Mouse (Mus musculus) midbrain, embryonic 15.5 days (tissue): Measurements from ENCODE around the gene Zfp790. TPM values are rescaled to one million over a fixed set of nuclear protein-coding genes. Genes with fewer than 3 reads are reported as not detected.
A peak's percentile ranks its signal among the peaks of the same experiment; 100 is the strongest.

Experiments used
- ATAC-seq: fragments of 200-750 bp; cut with Nextera tagmentation; replicated peaks from 2 replicates; pipeline ENCODE4 v1.8.0; 2017; ENCODE audit warnings: moderate TSS enrichment
- H3K27ac ChIP-seq: fragments of 300-500 bp; sonication (generic); 2 replicates; pipeline ENCODE4 v1.5.1; 2015; ENCODE audit warnings: mild to moderate bottlenecking, inconsistent platforms
- H3K27me3 ChIP-seq: fragments of 300-500 bp; sonication (generic); replicated peaks from 2 replicates; pipeline ENCODE4 v1.6.1; 2015; ENCODE audit warnings: inconsistent platforms
- H3K36me3 ChIP-seq: fragments of 300-500 bp; sonication (generic); replicated peaks from 2 replicates; pipeline ENCODE4 v1.6.1; 2015; ENCODE audit warnings: inconsistent platforms
- H3K4me1 ChIP-seq: fragments of 300-500 bp; sonication (generic); 2 replicates; pipeline ENCODE4 v1.6.1; 2015; ENCODE audit warnings: inconsistent platforms
- H3K4me2 ChIP-seq: fragments of 300-500 bp; sonication (generic); 2 replicates; pipeline ENCODE4 v1.6.1; 2015; ENCODE audit warnings: inconsistent platforms, mild to moderate bottlenecking, moderate library complexity
- H3K4me3 ChIP-seq: fragments of 300-500 bp; sonication (generic); 2 replicates; pipeline ENCODE4 v1.5.1; 2015; ENCODE audit warnings: mild to moderate bottlenecking, inconsistent platforms
- H3K9ac ChIP-seq: fragments of 300-500 bp; sonication (generic); 2 replicates; pipeline ENCODE4 v1.6.1; 2015; ENCODE audit warnings: mild to moderate bottlenecking, inconsistent platforms
- H3K9me3 ChIP-seq: fragments of 300-500 bp; sonication (generic); 2 replicates; pipeline ENCODE4 v1.6.1; 2016; ENCODE audit warnings: inconsistent platforms
- WGBS: fragments of 180-500 bp; shearing (Covaris S2); methylation state at CpG from one replicate; pipeline ENCODE4 v1.1.7; 2015; ENCODE audit warnings: mixed read lengths; 5-methylcytosine and 5-hydroxymethylcytosine counted together
- polyA plus RNA-seq: library from polyadenylated mRNA; unstranded; fragments of >200 nt; fragmentation: Nextera tagmentation; extraction: Ambion mirVana; gene quantifications from 2 replicates; pipeline ENCODE4 v1.2.1, GENCODE M21; 2015

Gene Zfp790
- 29.2 and 30.1 TPM in 2 replicates for polyA plus RNA-seq

- WGBS, result 0% methylated on average over 26 of the region's 26 CpGs
- peak; percentile 95 for ATAC-seq
- peak within 1 kb of the TSS; percentile 73 for H3K4me3 ChIP-seq
- no peaks in the 10 kb centered on the region for H3K36me3 ChIP-seq
- H3K4me1 ChIP-seq, result peaks cover 47% of the 10 kb centered on the region
- H3K27me3 ChIP-seq, result no peaks in the 10 kb centered on the region
- peak within 1 kb of the TSS; percentile 88 for H3K27ac ChIP-seq
- H3K4me2 ChIP-seq, result peak within 1 kb of the TSS; percentile 69
- peak within 1 kb of the TSS; percentile 73 for H3K9ac ChIP-seq
- no peaks in the 10 kb centered on the region for H3K9me3 ChIP-seq
Observed at GRCm38 (mm10) chr7:29815910-29816429, at the start of gene Zfp790. Zfp790 (plus strand) TSS chr7:29816114.

- Histone ChIP-seq H3K4me1 (peaks cover 32% of the 10 kb centered on the region), H3K36me3 (0 out of 2 replicates have a peak, but pooled peaks cover 3% of the 10 kb centered on the region), H3K27me3 (no peaks in the 10 kb centered on the region), H3K27ac (peak overlapping the region; percentile 83), H3K4me3 (peak overlapping the region; percentile 66), H3K9ac (peak overlapping the region; percentile 44), H3K4me2 (peak overlapping the region; percentile 81), H3K9me3 (no peaks in the 10 kb centered on the region)
- 1% methylated on average over 15 of the region's 15 CpGs for WGBS
- ATAC-seq, result peak; percentile 48
Observed at GRCm38 (mm10) chr7:29767058-29767686, 48.7 kb upstream of the Zfp790 start.

- peak; percentile 95 for ATAC-seq
- no peaks in the 10 kb centered on the region for H3K9me3 ChIP-seq
- H3K4me3 ChIP-seq, result peak within 1 kb of the TSS; percentile 66
- no peaks in the 10 kb centered on the region for H3K27me3 ChIP-seq
- peak within 1 kb of the TSS; percentile 59 for H3K9ac ChIP-seq
- H3K4me2 ChIP-seq, result peak within 1 kb of the TSS; percentile 81
- WGBS, result under 1% methylated on average over 32 of the region's 32 CpGs
- peaks cover 32% of the 10 kb centered on the region for H3K4me1 ChIP-seq
- H3K36me3 ChIP-seq, result peaks cover 10% of the 10 kb centered on the region; the same call in 1 of the 2 replicates
- peak within 1 kb of the TSS; percentile 83 for H3K27ac ChIP-seq
Observed at GRCm38 (mm10) chr7:29768090-29768900, 47.6 kb upstream of the Zfp790 start, which contains the start of gene Zfp84. Zfp84 (plus strand) TSS chr7:29768552.

GRCm38 (mm10) chr7:29768980-29769379 is 46.9 kb upstream of the Zfp790 start:
- ATAC-seq, result no peak
- Histone ChIP-seq H3K27ac (peak overlapping the region; percentile 72), H3K4me2 (peak overlapping the region; percentile 81), H3K27me3 (no peaks in the 10 kb centered on the region), H3K9me3 (no peaks in the 10 kb centered on the region), H3K36me3 (peaks cover 14% of the 10 kb centered on the region; the same call in 1 of the 2 replicates), H3K9ac (peak overlapping the region; percentile 59), H3K4me3 (peak overlapping the region; percentile 66), H3K4me1 (peaks cover 32% of the 10 kb centered on the region)
- WGBS, result 8% methylated on average over 10 of the region's 10 CpGs

GRCm38 (mm10) chr7:29773503-29773902 is 42.4 kb upstream of the Zfp790 start:
- peaks cover 21% of the 10 kb centered on the region for H3K4me1 ChIP-seq
- H3K9ac ChIP-seq, result no peak overlapping the region
- no peak overlapping the region for H3K4me3 ChIP-seq
- peaks cover 54% of the 10 kb centered on the region for H3K36me3 ChIP-seq
- ATAC-seq, result no peak
- H3K27ac ChIP-seq, result no peak overlapping the region
- H3K27me3 ChIP-seq, result no peaks in the 10 kb centered on the region
- H3K4me2 ChIP-seq, result no peak overlapping the region
- WGBS, result 89% methylated on average over 7 of the region's 7 CpGs
- H3K9me3 ChIP-seq, result no peaks in the 10 kb centered on the region

GRCm38 (mm10) chr7:29774371-29774770 is 41.5 kb upstream of the Zfp790 start:
- peaks cover 61% of the 10 kb centered on the region for H3K36me3 ChIP-seq

GRCm38 (mm10) chr7:29776568-29776967 is 39.3 kb upstream of the Zfp790 start:
- ATAC-seq, result no peak
- Histone ChIP-seq H3K4me1 (no peaks in the 10 kb centered on the region), H3K4me2 (no peak overlapping the region), H3K9me3 (no peaks in the 10 kb centered on the region), H3K27me3 (no peaks in the 10 kb centered on the region), H3K36me3 (peaks cover 61% of the 10 kb centered on the region), H3K4me3 (no peak overlapping the region), H3K27ac (no peak overlapping the region), H3K9ac (no peak overlapping the region)
- WGBS, result 96% methylated on average over 19 of the region's 19 CpGs

More at GRCm38 (mm10) chr7:29774371-29774770, 41.5 kb upstream of the Zfp790 start:
- Histone ChIP-seq H3K9me3 (no peaks in the 10 kb centered on the region), H3K4me2 (no peak overlapping the region), H3K27me3 (no peaks in the 10 kb centered on the region), H3K4me3 (no peak overlapping the region), H3K27ac (no peak overlapping the region), H3K4me1 (peaks cover 16% of the 10 kb centered on the region), H3K9ac (no peak overlapping the region)
- ATAC-seq, result no peak
- 95% methylated on average over 3 of the region's 3 CpGs for WGBS

- no peak for ATAC-seq
- Histone ChIP-seq H3K4me1 (no peaks in the 10 kb centered on the region), H3K4me2 (no peak overlapping the region), H3K9me3 (no peaks in the 10 kb centered on the region), H3K36me3 (peaks cover 61% of the 10 kb centered on the region), H3K9ac (no peak overlapping the region), H3K27ac (no peak overlapping the region), H3K4me3 (no peak overlapping the region), H3K27me3 (no peaks in the 10 kb centered on the region)
- WGBS, result 97% methylated on average over 10 of the region's 10 CpGs
Observed at GRCm38 (mm10) chr7:29777372-29777771, 38.5 kb upstream of the Zfp790 start.

- H3K4me3 ChIP-seq, result peak within 1 kb of the TSS; percentile 79
- H3K9me3 ChIP-seq, result no peaks in the 10 kb centered on the region
- ATAC-seq, result peak; percentile 98
- peak within 1 kb of the TSS; percentile 85 for H3K27ac ChIP-seq
- WGBS, result under 1% methylated on average over 45 of the region's 45 CpGs
- peak within 1 kb of the TSS; percentile 83 for H3K4me2 ChIP-seq
- H3K36me3 ChIP-seq, result peaks cover 10% of the 10 kb centered on the region
- peaks cover 32% of the 10 kb centered on the region for H3K4me1 ChIP-seq
- H3K9ac ChIP-seq, result peak within 1 kb of the TSS; percentile 77
- no peaks in the 10 kb centered on the region for H3K27me3 ChIP-seq
Observed at GRCm38 (mm10) chr7:29783871-29784551, 31.9 kb upstream of the Zfp790 start, which contains the start of gene Zfp30. Zfp30 (plus strand) TSS chr7:29783998.

GRCm38 (mm10) chr7:29785023-29785422 is 30.9 kb upstream of the Zfp790 start:
- Histone ChIP-seq H3K27me3 (no peaks in the 10 kb centered on the region), H3K9me3 (no peaks in the 10 kb centered on the region), H3K9ac (peak overlapping the region; percentile 77), H3K36me3 (peaks cover 15% of the 10 kb centered on the region), H3K4me2 (peak overlapping the region; percentile 83), H3K4me3 (peak overlapping the region; percentile 79), H3K4me1 (peaks cover 32% of the 10 kb centered on the region), H3K27ac (no peak overlapping the region)
- WGBS, result 45% methylated on average over 8 of the region's 8 CpGs
- no peak for ATAC-seq

GRCm38 (mm10) chr7:29785888-29786287 is 30.0 kb upstream of the Zfp790 start:
- ATAC-seq, result no peak
- 77% methylated on average over 5 of the region's 5 CpGs for WGBS
- Histone ChIP-seq H3K36me3 (peaks cover 24% of the 10 kb centered on the region), H3K4me3 (peak overlapping the region; percentile 79), H3K4me1 (peaks cover 32% of the 10 kb centered on the region), H3K27ac (no peak overlapping the region), H3K9ac (peak overlapping the region; percentile 77), H3K4me2 (peak overlapping the region; percentile 83), H3K27me3 (no peaks in the 10 kb centered on the region), H3K9me3 (no peaks in the 10 kb centered on the region)

GRCm38 (mm10) chr7:29792906-29793305 is 23.0 kb upstream of the Zfp790 start:
- H3K4me2 ChIP-seq, result no peak overlapping the region
- no peaks in the 10 kb centered on the region for H3K4me1 ChIP-seq
- H3K36me3 ChIP-seq, result peaks cover 66% of the 10 kb centered on the region
- H3K4me3 ChIP-seq, result no peak overlapping the region
- H3K9ac ChIP-seq, result no peak overlapping the region
- no peaks in the 10 kb centered on the region for H3K9me3 ChIP-seq
- ATAC-seq, result no peak
- no peaks in the 10 kb centered on the region for H3K27me3 ChIP-seq
- H3K27ac ChIP-seq, result no peak overlapping the region
- WGBS, result 44% methylated on average over 27 of the region's 27 CpGs
